Mouse (Mus musculus): ENCODE data around the gene Tmcc3. TPM values are rescaled to one million over a fixed set of nuclear protein-coding genes. Genes with fewer than 3 reads are reported as not detected.

Tmcc3 gene
- polyA plus RNA-seq, 1 experiment from 2014 or later, result 5.3 TPM

DNA sequence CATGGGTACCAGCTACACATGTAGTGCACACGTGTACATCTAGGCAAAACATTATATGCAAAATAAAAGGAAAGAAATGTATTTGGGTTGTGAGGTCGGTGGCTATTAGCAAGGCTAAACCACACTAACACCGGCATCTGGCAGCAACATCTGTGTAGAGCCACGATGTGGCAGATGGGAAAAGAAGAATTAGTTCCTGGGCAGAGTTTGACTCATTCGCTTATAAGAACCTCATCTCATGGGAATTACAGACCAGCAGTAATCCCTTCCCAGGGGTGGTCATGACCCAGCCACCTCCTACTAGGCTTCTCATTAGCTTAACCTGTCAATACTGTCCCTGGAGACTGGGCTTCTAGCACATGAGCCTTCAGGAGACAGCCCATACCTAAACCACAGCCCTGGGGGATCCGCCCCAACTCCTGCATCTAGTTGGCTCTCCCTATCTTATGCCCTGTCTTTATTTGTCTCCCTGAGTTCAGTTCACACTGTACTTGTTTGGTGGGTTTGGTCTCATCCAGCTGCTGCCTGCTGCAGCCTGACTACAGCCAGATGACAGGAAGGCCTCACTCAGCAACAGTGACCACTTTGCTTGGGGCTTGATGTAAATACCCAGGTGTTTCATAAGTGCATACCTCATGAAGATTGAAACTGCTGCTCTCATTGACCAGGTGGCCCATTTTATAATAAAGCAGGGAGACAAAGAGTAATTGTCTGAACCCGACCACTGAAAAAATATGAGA is 183.9 kb downstream of the Tmcc3 start:
- Histone ChIP-seq H3K4me3 (replicated peaks) (no peak overlapping the region), H3K9ac (no peak overlapping the region), H3K4me1 (peaks cover 40% of the 10 kb centered on the region), H3K27me3 (0 out of 2 replicates have a peak, but pooled peaks cover 7% of the 10 kb centered on the region), H3K4me2 (no peak overlapping the region), H3K27ac (no peak overlapping the region), H3K9me3 (no peaks in the 10 kb centered on the region), H3K36me3 (replicated peaks) (no peaks in the 10 kb centered on the region)
- WGBS, result 93% methylated on average over 7 of the region's 7 CpGs
- ATAC-seq (ENCODE audit: low FRiP score), result no peak

GRCm38 (mm10) chr10:94496826-94497440 is 185.2 kb downstream of the Tmcc3 start:
- WGBS, result 35% methylated on average over 8 of the region's 8 CpGs
- Histone ChIP-seq H3K36me3 (replicated peaks) (no peaks in the 10 kb centered on the region), H3K9ac (no peak overlapping the region), H3K4me3 (replicated peaks) (no peak overlapping the region), H3K27ac (peak overlapping the region; percentile 47; the same call in 1 of the 2 replicates), H3K27me3 (0 out of 2 replicates have a peak, but pooled peaks cover 7% of the 10 kb centered on the region), H3K4me2 (no peak overlapping the region), H3K9me3 (no peaks in the 10 kb centered on the region), H3K4me1 (peaks cover 43% of the 10 kb centered on the region)
- peak; percentile 47; the same call in 1 of the 2 replicates for ATAC-seq (ENCODE audit: low FRiP score)

DNA sequence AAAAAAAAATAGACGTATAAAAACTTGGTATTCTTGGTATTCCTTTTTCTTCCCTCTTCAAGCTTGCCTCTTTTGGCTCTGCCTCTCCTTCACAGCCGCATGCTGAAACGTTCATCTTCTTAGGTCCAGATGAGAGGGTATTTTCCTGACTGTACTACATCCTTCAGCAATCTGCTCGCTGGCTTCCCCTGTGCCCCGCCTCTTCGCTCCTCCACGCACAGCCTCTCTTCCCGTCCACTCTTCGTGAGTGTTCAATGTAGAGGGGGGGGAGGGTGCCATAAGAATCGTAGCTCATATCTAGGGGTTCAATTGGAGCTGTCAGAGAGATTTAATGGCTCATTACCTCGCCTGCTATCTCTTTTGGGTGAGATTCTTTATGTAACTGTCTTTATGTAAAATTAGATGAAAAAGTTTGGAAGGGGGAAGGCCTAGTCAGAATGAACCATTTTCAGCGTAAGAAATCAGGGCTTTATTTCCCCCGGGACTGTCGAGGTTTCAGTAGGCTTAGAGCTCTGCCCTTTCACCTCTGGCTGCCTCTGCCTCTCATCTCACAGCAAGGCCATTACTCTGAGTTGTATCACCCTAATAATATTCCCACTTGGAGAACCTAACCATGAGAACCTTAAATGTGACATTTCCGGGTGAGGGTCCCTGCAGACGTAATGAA is 188.6 kb downstream of the Tmcc3 start:
- Histone ChIP-seq H3K4me1 (peaks cover 31% of the 10 kb centered on the region), H3K4me2 (no peak overlapping the region), H3K27me3 (0 out of 2 replicates have a peak, but pooled peaks cover 3% of the 10 kb centered on the region), H3K9ac (no peak overlapping the region), H3K27ac (no peak overlapping the region), H3K36me3 (replicated peaks) (no peaks in the 10 kb centered on the region), H3K9me3 (no peaks in the 10 kb centered on the region), H3K4me3 (replicated peaks) (no peak overlapping the region)
- 37% methylated on average over 16 of the region's 16 CpGs for WGBS
- no peak for ATAC-seq (ENCODE audit: low FRiP score)

GRCm38 (mm10) chr10:94500877-94501273 is 189.1 kb downstream of the Tmcc3 start:
- Histone ChIP-seq H3K36me3 (replicated peaks) (no peaks in the 10 kb centered on the region), H3K4me3 (replicated peaks) (no peak overlapping the region), H3K27ac (no peak overlapping the region), H3K9me3 (no peaks in the 10 kb centered on the region), H3K4me2 (no peak overlapping the region), H3K27me3 (0 out of 2 replicates have a peak, but pooled peaks cover 3% of the 10 kb centered on the region), H3K9ac (no peak overlapping the region), H3K4me1 (peaks cover 26% of the 10 kb centered on the region)
- 0 out of 2 replicates have a peak, but pooled peaks have one; percentile 14 for ATAC-seq (ENCODE audit: low FRiP score)
- 70% methylated on average over 7 of the region's 7 CpGs for WGBS

DNA sequence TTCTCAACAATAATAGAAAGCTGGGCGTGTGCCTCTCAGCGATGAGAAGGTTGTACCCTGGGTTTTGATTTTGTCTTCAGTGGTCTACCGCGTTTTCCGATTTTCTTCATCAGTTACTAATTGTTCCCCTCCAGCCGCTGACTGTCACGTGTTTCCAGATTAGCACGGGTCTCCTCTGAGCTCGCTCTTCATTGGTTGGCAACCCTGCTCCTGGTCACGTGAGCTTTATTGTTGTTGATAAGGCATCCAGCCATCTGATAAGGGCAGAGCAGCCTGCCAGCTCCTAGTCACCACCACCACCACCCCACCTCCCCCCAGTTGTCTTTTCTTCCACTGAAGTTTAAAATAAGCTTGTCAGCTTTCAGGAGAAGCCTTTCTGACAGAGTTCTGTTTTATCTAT is 190.0 kb downstream of the Tmcc3 start:
- H3K27me3 ChIP-seq, result 0 out of 2 replicates have a peak, but pooled peaks cover 3% of the 10 kb centered on the region
- H3K4me3 ChIP-seq (replicated peaks), result no peak overlapping the region
- no peak overlapping the region for H3K27ac ChIP-seq
- 91% methylated on average over 10 of the region's 10 CpGs for WGBS
- peaks cover 18% of the 10 kb centered on the region for H3K4me1 ChIP-seq
- no peak for ATAC-seq (ENCODE audit: low FRiP score)
- H3K9me3 ChIP-seq, result no peaks in the 10 kb centered on the region
- no peak overlapping the region for H3K4me2 ChIP-seq
- H3K9ac ChIP-seq, result no peak overlapping the region
- no peaks in the 10 kb centered on the region for H3K36me3 ChIP-seq (replicated peaks)

DNA sequence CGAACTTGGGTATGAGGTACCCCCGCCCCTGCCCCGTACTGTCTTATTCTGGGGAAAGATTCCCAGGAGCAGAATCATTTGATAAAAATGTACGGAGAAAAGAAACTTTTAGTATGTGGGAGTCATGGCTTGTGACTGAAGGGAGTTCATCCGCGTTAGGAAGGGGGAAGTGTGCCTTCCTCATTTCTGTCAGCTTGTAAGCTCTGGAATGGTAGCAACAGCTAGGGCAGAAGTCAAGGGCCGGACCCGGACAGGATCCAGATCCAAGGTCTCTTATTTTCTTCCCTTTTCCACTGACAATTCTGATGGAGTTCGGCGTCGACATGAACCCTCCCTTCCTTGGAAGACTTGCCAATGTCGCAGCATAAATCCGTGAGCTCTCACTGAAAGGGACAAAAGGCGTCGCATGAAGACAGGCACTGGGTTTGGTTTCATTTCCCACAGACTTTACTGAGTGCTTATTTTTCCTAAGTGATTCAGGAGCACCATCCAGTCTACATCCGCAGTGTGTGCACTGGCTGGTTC is 193.6 kb downstream of the Tmcc3 start:
- WGBS, result 88% methylated on average over 16 of the region's 16 CpGs
- no peak for ATAC-seq (ENCODE audit: low FRiP score)
- H3K9ac ChIP-seq, result no peak overlapping the region
- H3K4me2 ChIP-seq, result no peak overlapping the region
- no peak overlapping the region for H3K4me3 ChIP-seq (replicated peaks)
- no peaks in the 10 kb centered on the region for H3K9me3 ChIP-seq
- peaks cover 7% of the 10 kb centered on the region for H3K4me1 ChIP-seq
- no peak overlapping the region for H3K27ac ChIP-seq
- H3K36me3 ChIP-seq (replicated peaks), result no peaks in the 10 kb centered on the region
- no peaks in the 10 kb centered on the region for H3K27me3 ChIP-seq

- Histone ChIP-seq H3K9ac (no peak overlapping the region), H3K4me3 (replicated peaks) (no peak overlapping the region), H3K27ac (no peak overlapping the region), H3K4me1 (peaks cover 3% of the 10 kb centered on the region; the same call in 1 of the 2 replicates), H3K27me3 (peaks cover 7% of the 10 kb centered on the region; the same call in 1 of the 2 replicates), H3K9me3 (no peaks in the 10 kb centered on the region), H3K4me2 (no peak overlapping the region), H3K36me3 (replicated peaks) (no peaks in the 10 kb centered on the region)
- WGBS, result 60% methylated on average over 5 of the region's 5 CpGs
- ATAC-seq (ENCODE audit: low FRiP score), result no peak
Measured at GRCm38 (mm10) chr10:94508863-94509262, 197.1 kb downstream of the Tmcc3 start.

DNA sequence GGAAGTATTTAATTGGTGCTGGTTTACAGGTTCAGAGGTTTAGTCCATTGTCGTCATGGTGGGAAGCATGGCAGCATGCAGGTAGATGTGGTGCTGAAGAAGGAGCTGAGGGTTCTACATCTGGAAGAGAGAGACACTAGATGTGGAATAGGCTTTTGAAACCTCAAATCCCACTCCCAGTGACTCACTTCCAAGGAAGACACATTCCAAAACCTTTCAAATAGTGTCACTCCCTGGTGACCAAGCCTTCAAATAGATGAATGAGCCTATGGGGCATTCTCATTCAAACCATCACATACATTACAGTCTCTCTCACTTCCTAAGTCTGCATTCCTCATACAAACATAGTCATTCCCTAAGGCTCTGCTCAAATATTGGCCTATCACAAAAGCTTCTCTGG is 201.0 kb downstream of the Tmcc3 start:
- WGBS, result 85% methylated on average over 1 of the region's 1 CpGs
- Histone ChIP-seq H3K4me3 (replicated peaks) (no peak overlapping the region), H3K4me2 (no peak overlapping the region), H3K4me1 (peaks cover 28% of the 10 kb centered on the region), H3K36me3 (replicated peaks) (no peaks in the 10 kb centered on the region), H3K9ac (no peak overlapping the region), H3K27me3 (peaks cover 31% of the 10 kb centered on the region), H3K27ac (no peak overlapping the region), H3K9me3 (no peaks in the 10 kb centered on the region)
- ATAC-seq (ENCODE audit: low FRiP score), result no peak

- Histone ChIP-seq H3K4me3 (replicated peaks) (peak overlapping the region; percentile 65), H3K9ac (peak overlapping the region; percentile 72; the same call in 1 of the 2 replicates), H3K36me3 (replicated peaks) (no peaks in the 10 kb centered on the region), H3K4me1 (peaks cover 28% of the 10 kb centered on the region), H3K9me3 (no peaks in the 10 kb centered on the region), H3K27ac (no peak overlapping the region), H3K4me2 (peak overlapping the region; percentile 82), H3K27me3 (peaks cover 34% of the 10 kb centered on the region)
- ATAC-seq (ENCODE audit: low FRiP score), result no peak; the same call in 1 of the 2 replicates
- 3% methylated on average over 12 of the region's 12 CpGs for WGBS
Measured at GRCm38 (mm10) chr10:94514091-94514505, 202.3 kb downstream of the Tmcc3 start.

- peak overlapping the region; percentile 63 for H3K27ac ChIP-seq
- peak; percentile 81 for ATAC-seq (ENCODE audit: low FRiP score)
- WGBS, result 1% methylated on average over 70 of the region's 71 CpGs
- H3K9me3 ChIP-seq, result no peaks in the 10 kb centered on the region
- peaks cover 28% of the 10 kb centered on the region for H3K4me1 ChIP-seq
- H3K9ac ChIP-seq, result peak overlapping the region; percentile 72
- peak overlapping the region; percentile 82 for H3K4me2 ChIP-seq
- peaks cover 34% of the 10 kb centered on the region for H3K27me3 ChIP-seq
- H3K4me3 ChIP-seq (replicated peaks), result peak overlapping the region; percentile 65
- H3K36me3 ChIP-seq (replicated peaks), result no peaks in the 10 kb centered on the region
Measured at GRCm38 (mm10) chr10:94514506-94515178, 202.9 kb downstream of the Tmcc3 start.

DNA sequence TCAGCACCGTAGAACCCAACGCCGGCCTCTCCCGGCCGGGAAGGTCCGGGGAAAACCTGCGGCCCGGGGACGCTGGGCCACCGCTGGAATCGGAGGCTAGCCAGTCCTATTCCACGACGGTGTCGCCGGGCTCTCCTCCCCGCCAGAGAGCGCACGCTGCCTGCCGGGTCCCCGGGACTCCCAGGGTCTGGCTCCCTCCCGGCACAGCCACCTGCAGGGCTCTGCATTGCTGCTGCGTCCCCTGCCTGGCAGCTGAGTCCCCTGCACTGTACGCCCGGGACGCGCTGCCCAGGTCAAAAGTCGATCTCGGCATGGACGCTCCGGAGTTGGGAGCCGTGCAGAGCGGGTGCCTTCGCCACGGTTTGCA is 203.4 kb downstream of the Tmcc3 start:
- WGBS, result 0% methylated on average over 34 of the region's 34 CpGs
- H3K27ac ChIP-seq, result peak overlapping the region; percentile 63
- H3K27me3 ChIP-seq, result peaks cover 34% of the 10 kb centered on the region
- H3K4me2 ChIP-seq, result peak overlapping the region; percentile 82
- H3K36me3 ChIP-seq (replicated peaks), result no peaks in the 10 kb centered on the region
- H3K4me3 ChIP-seq (replicated peaks), result peak overlapping the region; percentile 65
- peak overlapping the region; percentile 72 for H3K9ac ChIP-seq
- ATAC-seq (ENCODE audit: low FRiP score), result peak; percentile 89
- H3K4me1 ChIP-seq, result peaks cover 28% of the 10 kb centered on the region
- no peaks in the 10 kb centered on the region for H3K9me3 ChIP-seq

Data from forebrain, embryonic 12.5 days (tissue).